Comparison of ENCODE assay signal across 8 mouse cellular contexts in genomic region chr7:16047338-16048146, GRCm38 (mm10). TPM values are rescaled to one million over a fixed set of nuclear protein-coding genes. Genes with fewer than 3 reads are reported as not detected.
DNase-seq lines count a peak whose midpoint lies in the region; ATAC-seq lines count a peak whose summit lies in the region.

Gene Bicra, minus strand, starts transcription at chr7:16047921.

- peaks cover 5% of the 10 kb centered on the region; the same call in 1 of the 2 replicates for H3K36me3 ChIP-seq in intestine, embryonic 14.5 days (ENCODE audit: control insufficient read depth, insufficient read depth, low read length)
- H3K36me3 ChIP-seq in midbrain, embryonic 10.5 days, result peaks cover 13% of the 10 kb centered on the region; the same call in 1 of the 2 replicates

- no peaks in the 10 kb centered on the region for H3K9me3 ChIP-seq in intestine, embryonic 14.5 days (ENCODE audit: control insufficient read depth, low read length)
- H3K9me3 ChIP-seq in midbrain, embryonic 10.5 days (replicated peaks), result no peaks in the 10 kb centered on the region

- peak within 1 kb of the TSS; percentile 98 for H3K27ac ChIP-seq in intestine, embryonic 14.5 days (ENCODE audit: low read depth)
- peak within 1 kb of the TSS; percentile 100 for H3K27ac ChIP-seq in midbrain, embryonic 10.5 days (replicated peaks)

- peak within 1 kb of the TSS; percentile 99 for H3K9ac ChIP-seq in intestine, embryonic 14.5 days (ENCODE audit: low read length)

- peak; percentile 79 for ATAC-seq in intestine, embryonic 14.5 days (replicated peaks; ENCODE audit: low FRiP score, low TSS enrichment, low read depth)
- no peak for ATAC-seq in erythroid progenitor cell, adult 5-6 weeks (replicated peaks; ENCODE audit: low FRiP score, poor library complexity, severe bottlenecking)

- peaks cover 32% of the 10 kb centered on the region for H3K4me1 ChIP-seq in intestine, embryonic 14.5 days (replicated peaks; ENCODE audit: control insufficient read depth, insufficient read depth, low read length)
- H3K4me1 ChIP-seq in midbrain, embryonic 10.5 days, result peaks cover 69% of the 10 kb centered on the region

- DNase-seq in T-cell, adult 2 months (ENCODE audit: low spot score), result peak; percentile 89
- DNase-seq in cerebellum, postnatal 36 days, result peak; percentile 79 to 87
- DNase-seq in gastrocnemius, postnatal 10 days, result peak; percentile 90
- DNase-seq in intestine, embryonic 14.5 days (ENCODE audit: low spot score), result peak; percentile 88
- peak; percentile 81 for DNase-seq in left cerebral cortex, postnatal 25 days (ENCODE audit: low spot score in 2 of 2)
- peak; percentile 83 for DNase-seq in midbrain, embryonic 10.5 days (ENCODE audit: low spot score)
- DNase-seq in skeletal muscle tissue, adult 2 months (ENCODE audit: low read depth, low spot score), result peak; percentile 86

- intact Hi-C loops in left cerebral cortex, postnatal 25 days (cut with DNase I), result loop anchor here (2.0 kb wide), 1 partner anchor 45 kb away; no protein-coding TSS in a partner anchor

- H3K27me3 ChIP-seq in intestine, embryonic 14.5 days (replicated peaks; ENCODE audit: control insufficient read depth, insufficient read depth, low read length), result no peaks in the 10 kb centered on the region
- no peaks in the 10 kb centered on the region for H3K27me3 ChIP-seq in midbrain, embryonic 10.5 days (ENCODE audit: low read depth, poor library complexity, severe bottlenecking)

- H3K4me3 ChIP-seq in intestine, embryonic 14.5 days (ENCODE audit: low read depth, low read length), result peak within 1 kb of the TSS; percentile 95
- H3K4me3 ChIP-seq in midbrain, embryonic 10.5 days, result peak within 1 kb of the TSS; percentile 97

- H3K4me2 ChIP-seq in intestine, embryonic 14.5 days (ENCODE audit: low read length), result peak within 1 kb of the TSS; percentile 89

- WGBS in intestine, embryonic 14.5 days, result under 1% methylated on average over 64 of the region's 69 CpGs
- under 1% methylated on average over 68 of the region's 69 CpGs for WGBS in midbrain, embryonic 10.5 days

RNA-seq across cellular contexts. Expression of gene Bicra, which starts in this region (rescaled TPM):
- total RNA-seq in gastrocnemius, postnatal 10 days (2021), result 10 to 100 TPM in 1 of 2 experiments, 1 to 10 TPM in 1; 8.2 to 11.5 TPM
- 6.8 and 7.4 TPM in 2 replicates for polyA plus RNA-seq in intestine, embryonic 14.5 days (2014; fragmentation: Nextera tagmentation; extraction: Ambion mirVana)
- total RNA-seq in left cerebral cortex, postnatal 25 days (2021), result 10 to 100 TPM; 12.6 to 14.3 TPM
- 6.9 and 8.2 TPM in 2 replicates for polyA plus RNA-seq in midbrain, embryonic 10.5 days (2016; fragmentation: Nextera tagmentation; extraction: Ambion mirVana)
- 5.4 and 16.6 TPM in 2 replicates for total RNA-seq in erythroid progenitor cell, adult 5-6 weeks (2015; ENCODE audit: low replicate concordance)
- total RNA-seq in erythroid progenitor cell, adult 5-6 weeks (2017; ENCODE audit: low replicate concordance), result 1.9 and 2.0 TPM in 2 replicates
